Mouse (Mus musculus) embryonic facial prominence, embryonic 12.5 days (tissue): ENCODE measurements at regions not wholly inside any gene's neighbourhood (a gene's known extent, or its start where the extent isn't known, plus 50 kb on each side); places are given as distances from the start of the nearest gene placed in this dataset.

Experiments
- ATAC-seq: fragments of 200-750 bp; cut with Nextera tagmentation; 2 replicates; pipeline ENCODE4 v1.8.0; 2017; ENCODE audit not compliant: insufficient number of reproducible peaks, insufficient read depth, low FRiP score, low TSS enrichment
- H3K27ac ChIP-seq: fragments of 300-500 bp; sonication (generic); 2 replicates; pipeline ENCODE4 v1.5.1; 2016; ENCODE audit warnings: mild to moderate bottlenecking
- H3K27me3 ChIP-seq: fragments of 300-500 bp; sonication (generic); 2 replicates; pipeline ENCODE4 v1.6.1; 2016; ENCODE audit warnings: mild to moderate bottlenecking, moderate library complexity
- H3K36me3 ChIP-seq: fragments of 300-500 bp; sonication (generic); 2 replicates; pipeline ENCODE4 v1.6.1; 2016; ENCODE audit warnings: mild to moderate bottlenecking
- H3K4me1 ChIP-seq: fragments of 300-500 bp; sonication (generic); 2 replicates; pipeline ENCODE4 v1.6.1; 2016
- H3K4me2 ChIP-seq: fragments of 300-500 bp; sonication (generic); replicated peaks from 2 replicates; pipeline ENCODE4 v1.6.1; 2016; ENCODE audit warnings: mild to moderate bottlenecking, moderate library complexity
- H3K4me3 ChIP-seq: fragments of 300-500 bp; sonication (generic); 2 replicates; pipeline ENCODE4 v1.5.1; 2016; ENCODE audit warnings: mild to moderate bottlenecking
- H3K9ac ChIP-seq: fragments of 300-500 bp; sonication (generic); 2 replicates; pipeline ENCODE4 v1.6.1; 2016; ENCODE audit warnings: mild to moderate bottlenecking, moderate library complexity
- H3K9me3 ChIP-seq: fragments of 300-500 bp; sonication (generic); 2 replicates; pipeline ENCODE4 v1.6.1; 2016; ENCODE audit warnings: mild to moderate bottlenecking, moderate library complexity
- WGBS: fragments of 180-500 bp; shearing (Covaris S2); methylation state at CpG from one replicate; pipeline ENCODE4 v1.1.7; 2016; 5-methylcytosine and 5-hydroxymethylcytosine counted together

GRCm38 (mm10) chr6:31207231-31207630, 191.3 kb upstream of the Mkln1 start:
- Histone ChIP-seq H3K4me2 (no peak overlapping the region), H3K4me3 (no peak overlapping the region), H3K9me3 (no peaks in the 10 kb centered on the region), H3K27me3 (no peaks in the 10 kb centered on the region), H3K9ac (no peak overlapping the region), H3K27ac (no peak overlapping the region), H3K4me1 (no peaks in the 10 kb centered on the region), H3K36me3 (no peaks in the 10 kb centered on the region)
- WGBS = 85% methylated on average over 12 of the region's 12 CpGs
- no peak for ATAC-seq

- no peaks in the 10 kb centered on the region for H3K27me3 ChIP-seq
- 87% methylated on average over 6 of the region's 6 CpGs for WGBS
- no peak for ATAC-seq
- H3K4me2 ChIP-seq = no peak overlapping the region
- no peak overlapping the region for H3K4me3 ChIP-seq
- H3K4me1 ChIP-seq = no peaks in the 10 kb centered on the region
- H3K27ac ChIP-seq = no peak overlapping the region
- no peak overlapping the region for H3K9ac ChIP-seq
- H3K36me3 ChIP-seq = no peaks in the 10 kb centered on the region
- no peaks in the 10 kb centered on the region for H3K9me3 ChIP-seq
Observed at GRCm38 (mm10) chr6:31208224-31208623, 190.3 kb upstream of the Mkln1 start.

- no peaks in the 10 kb centered on the region for H3K9me3 ChIP-seq
- H3K27ac ChIP-seq = no peak overlapping the region
- no peaks in the 10 kb centered on the region for H3K4me1 ChIP-seq
- H3K27me3 ChIP-seq = 0 out of 2 replicates have a peak, but pooled peaks cover 6% of the 10 kb centered on the region
- no peak overlapping the region for H3K4me2 ChIP-seq
- no peaks in the 10 kb centered on the region for H3K36me3 ChIP-seq
- WGBS = 78% methylated on average over 15 of the region's 15 CpGs
- H3K4me3 ChIP-seq = no peak overlapping the region
- no peak for ATAC-seq
- no peak overlapping the region for H3K9ac ChIP-seq
Observed at GRCm38 (mm10) chr6:31209411-31210139, 189.0 kb upstream of the Mkln1 start.

DNA sequence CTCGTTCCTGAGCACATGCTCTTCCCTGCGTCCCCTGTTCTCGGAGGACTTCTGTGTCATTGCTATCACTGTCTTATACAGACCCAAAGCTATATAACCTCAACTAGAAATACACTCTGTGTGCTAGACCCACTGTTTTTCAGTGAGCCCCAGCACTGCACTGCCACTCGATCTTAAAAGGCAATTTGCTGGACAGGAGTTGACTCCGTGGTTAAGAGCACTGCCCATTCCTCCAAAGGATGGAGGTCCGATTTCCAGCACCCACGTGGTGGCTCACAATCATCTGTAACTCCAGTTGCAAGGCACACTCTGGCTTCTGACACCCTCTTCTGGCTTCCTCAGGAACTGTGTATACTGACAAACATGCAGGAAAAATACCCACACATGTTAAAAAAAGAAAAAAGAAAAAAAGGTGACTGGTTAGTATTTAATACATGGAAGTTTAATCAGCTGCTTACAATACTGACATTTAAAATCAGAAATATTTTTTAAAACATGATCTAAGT, 188.3 kb upstream of the Mkln1 start:
- no peaks in the 10 kb centered on the region for H3K9me3 ChIP-seq
- H3K27ac ChIP-seq = no peak overlapping the region
- peaks cover 11% of the 10 kb centered on the region for H3K27me3 ChIP-seq
- H3K4me3 ChIP-seq = no peak overlapping the region
- no peak overlapping the region for H3K9ac ChIP-seq
- 67% methylated on average over 7 of the region's 7 CpGs for WGBS
- H3K36me3 ChIP-seq = no peaks in the 10 kb centered on the region
- H3K4me1 ChIP-seq = no peaks in the 10 kb centered on the region
- ATAC-seq = no peak
- H3K4me2 ChIP-seq = no peak overlapping the region

- Histone ChIP-seq H3K4me1 (no peaks in the 10 kb centered on the region), H3K9ac (no peak overlapping the region)
- 82% methylated on average over 4 of the region's 4 CpGs for WGBS
Observed at GRCm38 (mm10) chr6:31211091-31211490, 187.4 kb upstream of the Mkln1 start.

DNA sequence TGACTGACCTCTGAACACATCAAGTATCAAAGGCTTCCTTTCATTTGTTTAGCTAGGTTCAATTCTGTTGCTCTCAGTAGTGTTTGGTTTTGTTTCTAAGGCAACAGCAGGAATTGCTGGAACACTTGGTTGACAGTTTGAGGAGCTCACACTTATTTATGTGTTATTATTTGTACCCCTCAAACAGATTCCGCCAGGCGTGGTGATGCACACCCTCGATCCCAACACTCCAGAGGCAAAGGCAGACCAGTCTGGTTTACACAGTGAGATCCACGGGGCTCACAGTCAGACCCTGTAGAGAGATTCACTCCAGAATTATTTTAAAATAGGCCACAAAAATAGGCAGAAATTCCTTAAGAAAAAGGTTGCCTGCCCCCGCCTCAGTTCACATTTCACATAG, 186.9 kb upstream of the Mkln1 start:
- 82% methylated on average over 5 of the region's 5 CpGs for WGBS
- Histone ChIP-seq H3K9ac (no peak overlapping the region), H3K36me3 (no peaks in the 10 kb centered on the region), H3K27ac (no peak overlapping the region), H3K4me2 (no peak overlapping the region), H3K4me3 (no peak overlapping the region), H3K27me3 (peaks cover 24% of the 10 kb centered on the region), H3K4me1 (0 out of 2 replicates have a peak, but pooled peaks cover under 1% of the 10 kb centered on the region), H3K9me3 (no peaks in the 10 kb centered on the region)
- ATAC-seq = no peak

More at GRCm38 (mm10) chr6:31211091-31211490, 187.4 kb upstream of the Mkln1 start:
- no peaks in the 10 kb centered on the region for H3K9me3 ChIP-seq
- no peaks in the 10 kb centered on the region for H3K36me3 ChIP-seq
- no peak for ATAC-seq
- H3K27me3 ChIP-seq = peaks cover 19% of the 10 kb centered on the region
- no peak overlapping the region for H3K27ac ChIP-seq
- no peak overlapping the region for H3K4me2 ChIP-seq
- H3K4me3 ChIP-seq = no peak overlapping the region

DNA sequence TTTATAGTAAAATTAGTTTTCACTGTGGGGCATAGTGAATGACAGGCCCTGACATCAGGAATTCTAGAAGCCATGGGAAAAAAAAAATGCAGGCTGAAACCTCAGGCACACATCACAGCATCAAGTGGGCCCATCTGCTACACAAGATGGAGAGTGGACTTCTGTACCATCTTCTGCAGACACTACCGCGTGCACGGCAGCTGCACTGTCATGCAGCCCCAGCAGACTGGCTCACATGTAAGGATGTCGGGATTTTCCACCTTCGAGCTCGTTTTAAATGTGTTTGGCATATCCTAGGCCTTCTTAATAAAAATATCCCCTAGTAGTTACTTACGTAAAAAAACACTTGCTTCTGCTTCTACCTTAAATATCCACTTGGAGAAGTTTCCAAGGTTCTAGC, 186.5 kb upstream of the Mkln1 start:
- H3K9ac ChIP-seq = no peak overlapping the region
- H3K4me1 ChIP-seq = peaks cover 5% of the 10 kb centered on the region; the same call in 1 of the 2 replicates
- no peak overlapping the region for H3K4me3 ChIP-seq
- H3K36me3 ChIP-seq = no peaks in the 10 kb centered on the region
- H3K4me2 ChIP-seq = no peak overlapping the region
- 86% methylated on average over 7 of the region's 7 CpGs for WGBS
- H3K27ac ChIP-seq = no peak overlapping the region
- no peak for ATAC-seq
- H3K27me3 ChIP-seq = peaks cover 29% of the 10 kb centered on the region
- no peaks in the 10 kb centered on the region for H3K9me3 ChIP-seq

DNA sequence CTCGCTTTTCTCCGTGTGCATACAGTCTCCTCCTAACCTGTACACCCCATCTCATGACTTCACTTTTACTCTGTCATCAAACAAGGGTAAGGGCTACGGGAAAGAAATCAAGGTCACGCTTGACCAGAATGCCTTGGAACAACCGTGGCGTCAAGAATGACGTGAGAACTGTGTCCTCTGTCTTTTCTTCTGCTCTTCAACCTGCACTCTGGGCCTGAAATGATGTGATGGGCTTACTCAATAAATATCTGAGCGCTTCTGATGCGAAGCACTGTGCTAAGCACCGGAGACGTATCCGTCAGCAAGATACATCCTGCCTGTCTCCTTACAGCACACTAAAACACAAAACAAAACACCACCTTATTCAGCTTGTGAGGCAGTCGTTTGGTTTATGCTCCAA, 185.8 kb upstream of the Mkln1 start:
- H3K4me2 ChIP-seq = no peak overlapping the region
- H3K4me1 ChIP-seq = peaks cover 7% of the 10 kb centered on the region; the same call in 1 of the 2 replicates
- WGBS = 83% methylated on average over 13 of the region's 13 CpGs
- no peaks in the 10 kb centered on the region for H3K9me3 ChIP-seq
- H3K4me3 ChIP-seq = no peak overlapping the region
- no peaks in the 10 kb centered on the region for H3K36me3 ChIP-seq
- ATAC-seq = no peak
- no peak overlapping the region for H3K9ac ChIP-seq
- no peak overlapping the region for H3K27ac ChIP-seq
- H3K27me3 ChIP-seq = peaks cover 33% of the 10 kb centered on the region

- Histone ChIP-seq H3K36me3 (no peaks in the 10 kb centered on the region), H3K9ac (no peak overlapping the region), H3K4me2 (no peak overlapping the region), H3K27ac (no peak overlapping the region), H3K4me3 (no peak overlapping the region), H3K9me3 (no peaks in the 10 kb centered on the region), H3K4me1 (peaks cover 10% of the 10 kb centered on the region; the same call in 1 of the 2 replicates), H3K27me3 (peaks cover 38% of the 10 kb centered on the region)
- ATAC-seq = no peak
- WGBS = 80% methylated on average over 4 of the region's 4 CpGs
Observed at GRCm38 (mm10) chr6:31213161-31213560, 185.4 kb upstream of the Mkln1 start.

DNA sequence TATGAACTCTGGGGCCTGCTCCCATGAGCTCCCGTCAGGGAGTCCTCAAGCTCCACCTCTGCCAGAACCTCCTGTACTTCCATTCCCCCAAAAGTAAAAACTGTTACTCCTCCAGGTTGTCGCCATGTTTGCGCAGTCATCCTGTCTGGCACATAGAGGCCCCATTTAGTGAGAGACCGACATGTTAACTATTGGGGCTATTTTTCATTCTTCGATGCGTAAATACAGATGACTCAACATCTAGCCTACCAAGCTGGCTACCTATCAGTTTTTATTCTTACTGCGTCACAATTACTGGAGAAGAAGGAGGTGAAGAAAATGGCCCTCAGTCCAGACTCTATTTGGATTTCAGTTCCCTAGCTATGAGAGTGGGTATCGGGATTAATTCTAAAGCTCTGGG, 182.9 kb upstream of the Mkln1 start:
- 65% methylated on average over 8 of the region's 8 CpGs for WGBS
- Histone ChIP-seq H3K27ac (no peak overlapping the region), H3K4me3 (peak overlapping the region; percentile 68), H3K4me1 (peaks cover 22% of the 10 kb centered on the region), H3K27me3 (peaks cover 63% of the 10 kb centered on the region), H3K36me3 (no peaks in the 10 kb centered on the region), H3K4me2 (peak overlapping the region; percentile 100), H3K9me3 (no peaks in the 10 kb centered on the region), H3K9ac (no peak overlapping the region)
- no peak for ATAC-seq

DNA sequence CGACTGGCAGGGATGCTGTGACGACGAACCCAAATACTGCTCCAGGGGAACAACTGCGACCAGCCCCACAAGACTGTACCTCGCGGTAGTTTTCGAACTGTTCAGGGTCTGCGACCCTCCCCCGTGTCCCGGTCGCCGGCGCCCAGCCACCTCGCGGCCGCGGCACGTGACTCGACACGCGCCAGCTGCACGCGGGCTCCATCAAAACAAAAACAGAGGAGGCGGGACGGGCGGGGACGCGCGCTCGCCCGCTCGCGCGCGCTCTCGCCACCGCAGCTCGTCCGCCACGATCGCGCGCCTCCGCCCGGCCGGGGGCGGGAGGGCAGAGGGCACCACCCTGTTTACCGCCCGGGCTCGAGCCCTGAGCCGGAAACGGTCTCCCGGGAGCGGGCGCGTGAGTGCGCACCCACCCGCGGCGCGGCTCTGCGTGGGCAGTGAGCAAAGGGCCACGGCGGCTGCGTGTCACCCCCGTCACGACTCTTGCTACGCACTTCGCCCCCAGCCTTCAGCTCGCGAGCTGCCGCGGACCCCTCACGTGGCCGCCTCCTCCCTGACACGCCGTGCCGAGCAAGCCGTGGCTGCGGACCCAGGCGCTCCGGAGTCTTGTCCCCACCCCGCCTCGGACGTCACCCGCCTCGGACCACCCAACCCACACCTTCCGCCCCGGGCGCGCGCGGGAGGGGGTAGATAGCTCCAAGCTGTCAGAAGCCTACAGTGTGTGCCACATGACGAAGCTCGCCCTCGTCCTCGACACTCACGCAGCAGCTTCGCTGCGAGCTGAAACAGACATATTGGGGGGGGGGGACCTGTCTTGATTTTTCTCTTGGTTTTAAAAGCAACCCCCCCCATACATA, 182.1 kb upstream of the Mkln1 start:
- WGBS = under 1% methylated on average over 99 of the region's 100 CpGs
- Histone ChIP-seq H3K9ac (peak overlapping the region; percentile 66), H3K27ac (no peak overlapping the region), H3K36me3 (no peaks in the 10 kb centered on the region), H3K27me3 (peaks cover 71% of the 10 kb centered on the region), H3K4me1 (peaks cover 24% of the 10 kb centered on the region), H3K9me3 (no peaks in the 10 kb centered on the region), H3K4me3 (peak overlapping the region; percentile 68), H3K4me2 (peak overlapping the region; percentile 100)
- peak; percentile 18; the same call in 1 of the 2 replicates for ATAC-seq
